Comparison of ENCODE assay signal across 27 mouse cellular contexts in genomic region chr1:32092994-32093665, GRCm38 (mm10).
DNase-seq lines count a peak whose midpoint lies in the region; ATAC-seq lines count a peak whose summit lies in the region.
"Had no signal": no experiment of that assay in that cellular context is flagged by ENCODE, and none has a peak within 500 bp of the region (broad histone marks: within the 10 kb centered on the region; RNA-seq: fewer than 3 reads in every experiment).

No protein-coding gene starts in this region.

- peak; percentile 8 for DNase-seq in forebrain, embryonic 14.5 days (ENCODE audit: low spot score)
- no peak for DNase-seq in forebrain, embryonic 11.5 days (ENCODE audit: low spot score)
- no peak for DNase-seq in hindbrain, embryonic 11.5 days (ENCODE audit: low spot score)
- no peak for DNase-seq in midbrain, embryonic 10.5 days (ENCODE audit: low spot score)
- peak; percentile 14 for DNase-seq in retina, embryonic 14.5 days (ENCODE audit: low spot score)
- DNase-seq in gastrocnemius, postnatal 36 days: no peak
- DNase-seq: adrenal gland, postnatal 14 days; cerebellum, adult 8-10 months; gastrocnemius, postnatal 10 days; heart, adult 11 months; heart, postnatal 36 days; kidney, adult 11 months; kidney, postnatal 14 days; layer of hippocampus, adult 9-11 months; lung, postnatal 36 days; right cerebral cortex, postnatal 14 days; thymus, postnatal 4 days had no signal

- no peak overlapping the region for H3K4me3 ChIP-seq in forebrain, embryonic 14.5 days (ENCODE audit: low read depth, low read length)
- no peak overlapping the region for H3K4me3 ChIP-seq in forebrain, embryonic 11.5 days (ENCODE audit: low read depth, low read length)
- no peak overlapping the region for H3K4me3 ChIP-seq in hindbrain, embryonic 15.5 days
- no peak overlapping the region for H3K4me3 ChIP-seq in hindbrain, embryonic 11.5 days (ENCODE audit: low read depth, low read length)
- no peak overlapping the region for H3K4me3 ChIP-seq in midbrain, embryonic 15.5 days
- H3K4me3 ChIP-seq in midbrain, embryonic 10.5 days: no peak overlapping the region
- H3K4me3 ChIP-seq: embryonic facial prominence, embryonic 13.5 days; forebrain, embryonic 10.5 days; limb, embryonic 12.5 days; lung, embryonic 15.5 days; neural tube, embryonic 13.5 days had no signal

- no peaks in the 10 kb centered on the region for H3K4me1 ChIP-seq in forebrain, embryonic 14.5 days (ENCODE audit: control insufficient read depth, insufficient read depth, low read length)
- no peaks in the 10 kb centered on the region for H3K4me1 ChIP-seq in forebrain, embryonic 11.5 days (replicated peaks; ENCODE audit: control insufficient read depth, insufficient read depth, low read length)
- H3K4me1 ChIP-seq in hindbrain, embryonic 15.5 days (replicated peaks): 0 out of 2 replicates have a peak, but pooled peaks cover 3% of the 10 kb centered on the region
- H3K4me1 ChIP-seq in hindbrain, embryonic 11.5 days (replicated peaks; ENCODE audit: control insufficient read depth, insufficient read depth, low read length): no peaks in the 10 kb centered on the region
- H3K4me1 ChIP-seq in midbrain, embryonic 15.5 days: no peaks in the 10 kb centered on the region
- H3K4me1 ChIP-seq in midbrain, embryonic 10.5 days: no peaks in the 10 kb centered on the region
- H3K4me1 ChIP-seq: embryonic facial prominence, embryonic 13.5 days; forebrain, embryonic 10.5 days; limb, embryonic 12.5 days; lung, embryonic 15.5 days; neural tube, embryonic 13.5 days had no signal

- intact Hi-C loops in gastrocnemius, postnatal 36 days (cut with DNase I): no loop called here

- H3K27ac ChIP-seq in forebrain, embryonic 14.5 days (ENCODE audit: low read depth, low read length): no peak overlapping the region
- H3K27ac ChIP-seq in forebrain, embryonic 11.5 days (ENCODE audit: low read depth, low read length): no peak overlapping the region
- H3K27ac ChIP-seq in hindbrain, embryonic 15.5 days (replicated peaks): 0 out of 2 replicates have a peak overlapping the region, but pooled peaks have one; percentile 30
- H3K27ac ChIP-seq in hindbrain, embryonic 11.5 days (ENCODE audit: low read depth, low read length): no peak overlapping the region
- H3K27ac ChIP-seq in midbrain, embryonic 15.5 days: no peak overlapping the region
- no peak overlapping the region for H3K27ac ChIP-seq in midbrain, embryonic 10.5 days (replicated peaks)
- H3K27ac ChIP-seq: embryonic facial prominence, embryonic 13.5 days; forebrain, embryonic 10.5 days; limb, embryonic 12.5 days; lung, embryonic 15.5 days; neural tube, embryonic 13.5 days had no signal

- no peaks in the 10 kb centered on the region for H3K27me3 ChIP-seq in forebrain, embryonic 14.5 days (replicated peaks; ENCODE audit: control insufficient read depth, insufficient read depth, low read length)
- no peaks in the 10 kb centered on the region for H3K27me3 ChIP-seq in forebrain, embryonic 11.5 days (ENCODE audit: control insufficient read depth, insufficient read depth, low read length)
- H3K27me3 ChIP-seq in hindbrain, embryonic 15.5 days: no peaks in the 10 kb centered on the region
- no peaks in the 10 kb centered on the region for H3K27me3 ChIP-seq in hindbrain, embryonic 11.5 days (ENCODE audit: control insufficient read depth, insufficient read depth, low read length)
- H3K27me3 ChIP-seq in midbrain, embryonic 15.5 days (replicated peaks): no peaks in the 10 kb centered on the region
- H3K27me3 ChIP-seq in midbrain, embryonic 10.5 days (ENCODE audit: low read depth, poor library complexity, severe bottlenecking): no peaks in the 10 kb centered on the region
- H3K27me3 ChIP-seq: embryonic facial prominence, embryonic 13.5 days; limb, embryonic 12.5 days; lung, embryonic 15.5 days; neural tube, embryonic 13.5 days had no signal

- H3K9me3 ChIP-seq in forebrain, embryonic 14.5 days (replicated peaks; ENCODE audit: control insufficient read depth, low read length): no peaks in the 10 kb centered on the region
- H3K9me3 ChIP-seq in forebrain, embryonic 11.5 days (ENCODE audit: control insufficient read depth, low read length): no peaks in the 10 kb centered on the region
- no peaks in the 10 kb centered on the region for H3K9me3 ChIP-seq in hindbrain, embryonic 15.5 days
- no peaks in the 10 kb centered on the region for H3K9me3 ChIP-seq in hindbrain, embryonic 11.5 days (ENCODE audit: control insufficient read depth, low read length)
- no peaks in the 10 kb centered on the region for H3K9me3 ChIP-seq in midbrain, embryonic 15.5 days
- no peaks in the 10 kb centered on the region for H3K9me3 ChIP-seq in midbrain, embryonic 10.5 days (replicated peaks)
- H3K9me3 ChIP-seq: embryonic facial prominence, embryonic 13.5 days; forebrain, embryonic 10.5 days; limb, embryonic 12.5 days; lung, embryonic 15.5 days; neural tube, embryonic 13.5 days had no signal

- H3K9ac ChIP-seq in forebrain, embryonic 14.5 days (ENCODE audit: low read length): no peak overlapping the region
- no peak overlapping the region for H3K9ac ChIP-seq in forebrain, embryonic 11.5 days (ENCODE audit: low read length)
- H3K9ac ChIP-seq in hindbrain, embryonic 15.5 days: no peak overlapping the region
- H3K9ac ChIP-seq in hindbrain, embryonic 11.5 days (ENCODE audit: low read depth, low read length): no peak overlapping the region
- no peak overlapping the region for H3K9ac ChIP-seq in midbrain, embryonic 15.5 days
- H3K9ac ChIP-seq: embryonic facial prominence, embryonic 13.5 days; limb, embryonic 12.5 days; lung, embryonic 15.5 days; neural tube, embryonic 13.5 days had no signal

- no peak for ATAC-seq in forebrain, embryonic 14.5 days
- no peak for ATAC-seq in forebrain, embryonic 11.5 days (replicated peaks; ENCODE audit: low FRiP score)
- ATAC-seq in hindbrain, embryonic 15.5 days (ENCODE audit: low FRiP score, low read depth): no peak
- no peak for ATAC-seq in hindbrain, embryonic 11.5 days (ENCODE audit: low FRiP score)
- ATAC-seq in midbrain, embryonic 15.5 days (replicated peaks): 0 out of 2 replicates have a peak, but pooled peaks have one; percentile 48
- ATAC-seq: inflammation-experienced regulatory T-cells, adult 6 months had no signal

- 84% methylated on average over 1 of the region's 1 CpGs for WGBS in forebrain, embryonic 14.5 days
- WGBS in forebrain, embryonic 11.5 days: 89% methylated on average over 1 of the region's 1 CpGs
- WGBS in hindbrain, embryonic 15.5 days: 50% methylated on average over 1 of the region's 1 CpGs
- WGBS in hindbrain, embryonic 11.5 days: 83% methylated on average over 1 of the region's 1 CpGs
- WGBS in midbrain, embryonic 15.5 days: 43% methylated on average over 1 of the region's 1 CpGs
- WGBS in midbrain, embryonic 10.5 days: 75% methylated on average over 1 of the region's 1 CpGs

- no peaks in the 10 kb centered on the region for H3K36me3 ChIP-seq in forebrain, embryonic 14.5 days (ENCODE audit: control insufficient read depth, insufficient read depth, low read length)
- H3K36me3 ChIP-seq in forebrain, embryonic 11.5 days (ENCODE audit: control insufficient read depth, insufficient read depth, low read length): no peaks in the 10 kb centered on the region
- H3K36me3 ChIP-seq in hindbrain, embryonic 15.5 days: no peaks in the 10 kb centered on the region
- H3K36me3 ChIP-seq in hindbrain, embryonic 11.5 days (ENCODE audit: control insufficient read depth, insufficient read depth, low read length): no peaks in the 10 kb centered on the region
- H3K36me3 ChIP-seq in midbrain, embryonic 15.5 days (replicated peaks): no peaks in the 10 kb centered on the region
- H3K36me3 ChIP-seq in midbrain, embryonic 10.5 days: no peaks in the 10 kb centered on the region
- H3K36me3 ChIP-seq: embryonic facial prominence, embryonic 13.5 days; forebrain, embryonic 10.5 days; limb, embryonic 12.5 days; lung, embryonic 15.5 days; neural tube, embryonic 13.5 days had no signal

- no peak overlapping the region for H3K4me2 ChIP-seq in forebrain, embryonic 14.5 days (ENCODE audit: low read length)
- no peak overlapping the region for H3K4me2 ChIP-seq in forebrain, embryonic 11.5 days (ENCODE audit: low read depth, low read length, severe bottlenecking)
- no peak overlapping the region for H3K4me2 ChIP-seq in hindbrain, embryonic 15.5 days
- H3K4me2 ChIP-seq in hindbrain, embryonic 11.5 days (replicated peaks; ENCODE audit: low read depth, low read length): no peak overlapping the region
- no peak overlapping the region for H3K4me2 ChIP-seq in midbrain, embryonic 15.5 days
- H3K4me2 ChIP-seq: embryonic facial prominence, embryonic 13.5 days; heart, embryonic 11.5 days; limb, embryonic 12.5 days; liver, embryonic 11.5 days; lung, embryonic 15.5 days; neural tube, embryonic 13.5 days had no signal

Comparison
In these comparisons a context has a peak if more than half of its experiments do, and no peak if none do; other contexts are left out.
1. DNase-seq: peak in forebrain, embryonic 14.5 days (single experiment) and retina, embryonic 14.5 days (single experiment); none in forebrain, embryonic 11.5 days (single experiment), hindbrain, embryonic 11.5 days (single experiment), midbrain, embryonic 10.5 days (single experiment) and gastrocnemius, postnatal 36 days (0 of 2).